Mouse (Mus musculus): ENCODE measurements around the gene Plppr3.

Plppr3 gene

GRCm38 (mm10) chr10:79852827-79853226 lies 21.6 kb downstream of the Plppr3 start:
- DNase-seq (ENCODE audit: low spot score in 2 of 2): no peak

- no peak for DNase-seq (ENCODE audit: low spot score in 2 of 2)
Observed at GRCm38 (mm10) chr10:79852107-79852789, 22.2 kb downstream of the Plppr3 start.

DNA sequence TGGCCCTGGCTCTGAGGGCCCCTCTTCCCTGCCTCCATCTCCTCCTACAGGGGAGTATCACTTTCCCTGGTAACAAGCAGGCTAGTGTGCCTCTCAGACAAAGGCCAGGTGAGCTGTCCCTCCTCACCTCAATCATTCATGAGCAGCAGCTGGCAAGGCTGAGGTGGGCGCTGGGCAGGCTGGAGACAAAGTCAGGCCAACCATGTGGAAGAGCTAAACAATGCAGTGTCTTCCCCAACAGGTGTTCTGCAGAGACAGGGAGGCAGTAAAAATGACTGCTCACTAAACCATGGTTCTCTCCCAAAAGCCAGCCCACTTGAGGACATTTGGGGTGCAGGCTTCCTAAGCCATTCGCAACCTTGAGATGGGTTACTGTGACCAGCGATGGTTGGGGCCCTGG lies 22.8 kb downstream of the Plppr3 start:
- no peak for DNase-seq (ENCODE audit: low spot score in 2 of 2)

GRCm38 (mm10) chr10:79849941-79850628 lies 24.3 kb downstream of the Plppr3 start:
- DNase-seq (ENCODE audit: low spot score in 2 of 2): no peak

GRCm38 (mm10) chr10:79846553-79846952 lies 27.9 kb downstream of the Plppr3 start:
- no peak for DNase-seq (ENCODE audit: low spot score in 2 of 2)

GRCm38 (mm10) chr10:79843476-79843875 lies 31.0 kb downstream of the Plppr3 start:
- no peak for DNase-seq (ENCODE audit: low spot score in 2 of 2)

DNA sequence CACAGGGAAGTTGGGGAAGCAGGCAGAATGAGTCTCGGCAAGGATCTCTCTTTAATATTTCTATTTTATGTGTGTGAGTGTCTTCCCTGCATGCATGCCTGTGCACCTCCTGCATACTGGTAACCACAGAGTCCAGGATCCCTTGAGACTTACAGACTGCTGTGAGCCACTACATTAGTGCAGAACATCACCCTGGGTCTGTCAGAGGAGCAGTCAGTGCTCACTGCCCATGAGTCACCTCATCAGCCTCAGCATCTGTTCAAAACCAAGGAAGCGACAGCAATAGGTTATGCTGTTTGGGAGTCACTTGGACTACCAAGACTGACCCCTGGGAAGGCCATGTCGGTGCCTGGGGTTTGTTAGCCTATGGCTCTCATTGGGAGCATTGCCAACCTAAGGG lies 32.1 kb downstream of the Plppr3 start:
- no peak for DNase-seq (ENCODE audit: low spot score in 2 of 2)

- peak; percentile 60 to 83 for DNase-seq (ENCODE audit: low spot score in 2 of 2)
Observed at GRCm38 (mm10) chr10:79840644-79841551, 33.5 kb downstream of the Plppr3 start.

- DNase-seq (ENCODE audit: low spot score in 2 of 2): no peak
Observed at GRCm38 (mm10) chr10:79840091-79840490, 34.3 kb downstream of the Plppr3 start.

DNA sequence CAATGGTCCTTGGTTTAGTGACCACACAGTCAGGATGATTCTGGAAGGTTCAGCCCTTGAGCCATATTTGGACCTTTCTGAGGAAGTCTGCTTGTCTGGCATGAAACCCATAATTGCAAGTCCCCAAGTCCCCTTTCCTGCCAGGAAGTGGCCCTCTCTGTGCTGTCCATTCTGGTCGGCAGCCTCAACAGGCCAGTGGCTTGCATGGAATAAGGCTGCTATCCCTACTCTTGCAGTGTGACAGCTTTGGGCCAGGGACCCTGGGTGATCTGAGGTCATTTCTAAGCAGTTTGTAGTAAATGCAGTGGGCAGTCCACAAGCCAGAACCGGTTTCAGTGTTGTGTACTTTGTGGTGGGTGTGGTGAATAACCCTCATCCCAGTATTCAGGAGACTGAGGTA lies 36.3 kb downstream of the Plppr3 start:
- DNase-seq (ENCODE audit: low spot score in 2 of 2): no peak

DNA sequence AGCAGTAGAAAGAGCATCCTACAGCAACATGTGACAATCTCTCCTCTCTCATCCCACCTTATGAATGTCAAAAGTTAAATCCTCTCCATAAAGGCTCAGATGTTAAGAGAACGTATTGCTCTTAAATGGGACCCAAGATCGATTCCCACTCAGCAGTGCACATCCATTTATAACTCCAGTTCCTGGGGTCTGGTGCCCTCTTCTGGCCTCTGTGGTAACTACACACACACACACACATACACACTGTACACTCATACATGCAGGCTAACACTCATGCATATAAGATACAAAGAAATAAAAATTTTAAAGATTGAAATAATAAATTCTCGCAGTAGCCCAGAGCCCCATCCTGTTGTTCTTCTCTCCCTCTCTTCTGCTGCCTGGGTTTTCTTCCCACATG lies 37.5 kb downstream of the Plppr3 start:
- DNase-seq (ENCODE audit: low spot score in 2 of 2): no peak

- peak in 1 of 2 experiments; percentile 64 for DNase-seq (ENCODE audit: low spot score in 2 of 2)
Observed at GRCm38 (mm10) chr10:79834769-79835398, 39.5 kb downstream of the Plppr3 start.

DNA sequence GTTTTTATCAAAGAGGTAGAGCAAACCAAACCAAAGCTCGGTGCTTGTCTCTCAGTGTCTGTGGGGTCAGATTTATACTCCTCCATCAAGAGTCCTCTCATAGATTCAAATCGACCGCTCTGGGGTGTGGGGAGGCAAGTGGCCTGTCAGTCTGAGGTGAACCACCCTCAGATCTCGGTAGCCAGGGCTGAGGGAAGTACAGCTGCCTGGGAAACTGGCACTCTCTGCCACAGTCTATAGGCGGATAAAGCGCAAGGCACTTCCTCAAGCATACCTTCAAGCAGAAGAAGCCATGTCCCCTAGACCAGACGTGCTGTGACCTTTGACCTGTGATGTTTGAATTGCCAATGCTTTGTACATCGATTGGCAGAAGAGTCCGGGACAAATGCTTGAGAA lies 41.6 kb downstream of the Plppr3 start:
- no peak for DNase-seq (ENCODE audit: low spot score in 2 of 2)

DNA sequence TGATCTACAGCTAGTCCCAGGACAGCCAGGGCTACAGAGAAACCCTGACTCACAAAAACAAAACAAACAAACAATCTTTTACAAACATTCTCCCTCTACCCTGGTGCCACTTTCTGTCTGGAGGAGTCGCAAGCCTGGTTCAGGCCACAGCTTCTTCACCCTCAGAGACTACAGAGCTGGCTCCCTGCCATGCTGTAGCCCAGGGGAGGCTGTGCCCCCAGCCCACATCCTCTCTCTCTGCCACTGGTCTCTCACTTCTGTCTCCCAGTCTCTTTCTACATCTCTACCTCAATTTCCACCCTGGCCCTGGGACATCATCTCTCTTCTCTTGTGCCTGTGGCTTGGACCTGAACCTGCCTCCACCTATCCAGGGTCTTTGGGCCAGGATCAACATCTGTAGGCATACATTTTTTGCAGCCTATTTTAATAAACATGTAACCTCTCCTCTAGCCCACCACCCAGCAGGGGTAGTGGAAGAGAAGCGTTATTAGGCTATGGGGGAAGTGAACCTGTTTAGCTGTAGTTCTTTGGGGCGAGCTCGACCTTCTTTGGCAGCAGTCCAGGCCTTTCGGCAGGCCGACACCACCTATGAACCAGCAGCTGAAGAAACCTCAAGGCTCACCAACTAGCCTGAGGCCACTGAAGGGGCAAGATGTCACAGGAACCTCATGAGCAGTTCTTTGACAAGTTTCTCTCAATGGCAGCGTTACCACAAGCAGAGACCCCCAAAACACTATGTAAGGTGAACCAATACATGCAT lies 42.2 kb downstream of the Plppr3 start:
- no peak for DNase-seq (ENCODE audit: low spot score in 2 of 2)

DNA sequence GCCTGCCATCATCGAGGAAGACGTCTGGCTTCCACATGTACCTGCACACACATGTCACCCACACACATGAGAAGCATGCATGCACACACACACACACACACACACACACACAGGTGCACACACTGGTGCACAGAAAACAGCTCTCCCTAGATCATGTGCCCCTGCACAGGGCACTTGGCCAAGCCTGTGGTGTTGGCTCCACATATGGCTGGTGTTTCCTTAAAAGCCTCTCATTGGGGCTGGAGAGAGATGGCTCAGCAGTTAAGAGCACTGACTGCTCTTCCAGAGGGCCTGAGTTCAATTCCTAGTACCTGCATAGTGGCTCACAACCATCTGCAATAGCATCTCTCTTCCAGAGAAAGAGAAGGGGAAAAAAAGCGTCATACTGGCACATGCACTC lies 42.9 kb downstream of the Plppr3 start:
- DNase-seq (ENCODE audit: low spot score in 2 of 2): no peak

GRCm38 (mm10) chr10:79824413-79824812 lies 50.0 kb downstream of the Plppr3 start:
- DNase-seq (ENCODE audit: low spot score in 2 of 2): no peak

DNA sequence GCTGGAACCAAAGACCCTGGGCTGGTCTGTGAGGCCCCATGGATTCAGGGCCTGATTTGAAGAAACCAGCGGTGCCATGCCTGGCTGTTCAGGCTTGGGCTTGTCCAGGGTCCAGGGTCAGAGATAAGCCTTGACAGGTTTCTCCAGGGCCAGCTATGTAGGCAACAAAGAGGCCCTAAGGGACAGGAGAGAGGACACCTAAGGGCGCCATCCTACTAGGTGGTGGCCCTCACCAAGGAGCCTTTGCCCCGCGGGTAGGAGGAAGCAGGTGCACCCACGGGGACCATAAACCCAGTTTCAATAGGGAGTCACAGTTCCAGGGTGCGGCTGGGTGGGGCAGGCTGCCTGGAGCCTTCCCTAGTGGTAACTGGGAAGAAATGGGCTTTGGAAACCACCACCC lies 51.4 kb downstream of the Plppr3 start:
- DNase-seq (ENCODE audit: low spot score in 2 of 2): no peak

- DNase-seq (ENCODE audit: low spot score in 2 of 2): no peak
Observed at GRCm38 (mm10) chr10:79822372-79822771, 52.1 kb downstream of the Plppr3 start.

- DNase-seq (ENCODE audit: low spot score in 2 of 2): no peak
Observed at GRCm38 (mm10) chr10:79821731-79822130, 52.7 kb downstream of the Plppr3 start.

- no peak for DNase-seq (ENCODE audit: low spot score in 2 of 2)
Observed at GRCm38 (mm10) chr10:79820782-79821181, 53.7 kb downstream of the Plppr3 start, which contains the start of gene Misp. Misp (plus strand) TSS chr10:79820989.

DNA sequence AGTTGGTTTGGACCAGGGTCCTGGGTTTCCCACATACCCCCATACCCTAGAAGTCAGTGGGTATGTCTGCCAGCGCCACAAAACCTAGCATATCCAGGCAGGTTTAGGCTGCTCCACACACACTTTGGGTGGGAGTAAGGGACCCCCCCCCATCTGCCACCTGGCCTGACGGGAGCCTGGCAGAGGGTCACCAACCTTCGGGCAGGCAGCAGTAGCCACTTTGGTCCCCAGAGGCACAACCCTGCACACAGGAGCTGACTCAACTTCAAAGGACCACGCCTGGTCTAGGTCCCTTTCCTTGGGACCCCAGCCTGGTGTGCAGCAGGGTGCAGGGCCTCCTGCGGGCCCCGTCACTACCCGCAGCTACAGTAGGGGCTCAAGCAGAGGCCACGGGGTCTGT lies 54.2 kb downstream of the Plppr3 start:
- no peak for DNase-seq (ENCODE audit: low spot score in 2 of 2)
